Mouse (Mus musculus) stomach, embryonic 16.5 days (tissue): Measurements from ENCODE around the gene Kansl1. TPM values are rescaled to one million over a fixed set of nuclear protein-coding genes. Genes with fewer than 3 reads are reported as not detected.

ENCODE experiments used
- ATAC-seq: fragments of 200-750 bp; cut with Nextera tagmentation; 2 replicates; pipeline ENCODE4 v1.8.0; 2017; ENCODE audit warnings: moderate number of reproducible peaks, moderate TSS enrichment; ENCODE audit not compliant: insufficient read depth, low FRiP score
- H3K27ac ChIP-seq: fragments of 300-500 bp; sonication (generic); 2 replicates; pipeline ENCODE4 v1.5.1; 2014; ENCODE audit warnings: low read length
- H3K27me3 ChIP-seq: fragments of 300-500 bp; sonication (generic); 2 replicates; pipeline ENCODE4 v1.6.1; 2014; ENCODE audit warnings: low read length, control low read depth, mixed read lengths; ENCODE audit not compliant: control insufficient read depth, insufficient read depth
- H3K36me3 ChIP-seq: fragments of 300-500 bp; sonication (generic); 2 replicates; pipeline ENCODE4 v1.6.1; 2014; ENCODE audit warnings: low read length; ENCODE audit not compliant: control insufficient read depth, insufficient read depth
- H3K4me1 ChIP-seq: fragments of 300-500 bp; sonication (generic); 2 replicates; pipeline ENCODE4 v1.6.1; 2014; ENCODE audit warnings: low read length, control low read depth, mixed read lengths; ENCODE audit not compliant: control insufficient read depth, insufficient read depth
- H3K4me2 ChIP-seq: fragments of 300-500 bp; sonication (generic); 2 replicates; pipeline ENCODE4 v1.6.1; 2014; ENCODE audit warnings: low read depth, low read length, mixed read lengths
- H3K4me3 ChIP-seq: fragments of 300-500 bp; sonication (generic); replicated peaks from 2 replicates; pipeline ENCODE4 v1.5.1; 2014; ENCODE audit warnings: mild to moderate bottlenecking, low read length
- H3K9ac ChIP-seq: fragments of 300-500 bp; sonication (generic); 2 replicates; pipeline ENCODE4 v1.6.1; 2014; ENCODE audit warnings: low read length
- H3K9me3 ChIP-seq: fragments of 300-500 bp; sonication (generic); replicated peaks from 2 replicates; pipeline ENCODE4 v1.6.1; 2016; ENCODE audit warnings: low read length, control low read depth; ENCODE audit not compliant: control insufficient read depth
- WGBS: fragments of 180-500 bp; shearing (Covaris S2); extraction: QIAGEN DNeasy Blood & Tissue Kit; methylation state at CpG from one replicate; pipeline ENCODE4 v1.1.7; 2014; 5-methylcytosine and 5-hydroxymethylcytosine counted together
- polyA plus RNA-seq: library from polyadenylated mRNA; unstranded; fragments of >200 nt; fragmentation: Nextera tagmentation; extraction: Ambion mirVana; gene quantifications from 2 replicates; pipeline ENCODE4 v1.2.1, GENCODE M21; 2015

Kansl1 gene
- 17.3 and 18.9 TPM in 2 replicates for polyA plus RNA-seq

DNA sequence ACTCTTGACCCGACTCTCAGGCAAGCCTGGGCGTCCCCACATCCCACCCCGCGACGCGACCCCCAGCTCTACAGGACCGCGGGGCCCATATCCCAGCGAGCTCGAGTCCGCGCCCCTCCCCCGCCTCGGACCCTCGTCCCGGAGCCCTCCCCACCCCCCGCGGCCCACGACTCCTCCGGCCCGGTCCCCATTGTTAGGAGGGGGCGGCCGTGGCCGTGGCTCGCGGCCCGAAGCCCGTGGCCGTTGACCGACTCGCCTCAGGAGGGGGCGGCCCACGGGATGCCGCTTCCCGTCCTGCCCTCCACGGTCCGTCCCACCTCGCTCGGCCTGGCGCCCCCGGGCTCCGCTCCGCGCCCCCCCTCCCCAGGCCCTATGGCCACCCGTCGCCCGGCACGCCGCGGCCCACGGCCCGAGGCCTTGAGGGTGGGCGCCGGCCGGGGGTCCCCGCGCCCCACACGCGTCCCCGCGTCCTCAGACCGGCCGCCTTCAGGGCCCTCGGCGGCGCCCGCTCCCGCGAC is at the start of gene Kansl1:
Kansl1 (minus strand) TSS at position 111 of the 518 bp plus-strand sequence.
- Histone ChIP-seq H3K9ac (peak within 1 kb of the TSS; percentile 98), H3K4me3 (peak within 1 kb of the TSS; percentile 94), H3K9me3 (no peaks in the 10 kb centered on the region), H3K27me3 (no peaks in the 10 kb centered on the region), H3K4me2 (peak within 1 kb of the TSS; percentile 88), H3K36me3 (no peaks in the 10 kb centered on the region), H3K4me1 (peaks cover 7% of the 10 kb centered on the region), H3K27ac (peak within 1 kb of the TSS; percentile 56)
- ATAC-seq = peak; percentile 77
- under 1% methylated on average over 60 of the region's 69 CpGs for WGBS

DNA sequence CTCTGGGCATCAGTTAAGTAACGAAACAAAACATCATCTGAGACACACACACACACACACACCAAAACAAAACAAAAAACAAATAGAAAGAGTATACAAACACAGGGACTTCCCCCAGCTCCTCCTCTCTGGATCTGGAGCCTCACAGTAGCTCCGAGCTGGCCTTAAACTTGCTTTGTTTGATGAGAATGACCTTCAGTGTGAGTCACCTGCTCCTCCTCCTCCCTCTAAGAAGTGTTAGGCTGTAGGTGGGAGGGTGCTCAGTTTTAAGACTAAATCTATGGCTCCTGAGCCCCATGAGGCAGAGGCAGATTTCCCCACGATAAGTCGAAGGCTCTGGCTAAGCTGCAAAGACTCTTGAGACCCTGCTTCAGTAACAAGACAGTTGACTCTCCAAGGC is 43.8 kb upstream of the Kansl1 start:
- 82% methylated on average over 4 of the region's 4 CpGs for WGBS
- Histone ChIP-seq H3K27me3 (no peaks in the 10 kb centered on the region), H3K4me1 (no peaks in the 10 kb centered on the region), H3K4me3 (no peak overlapping the region), H3K36me3 (peaks cover 22% of the 10 kb centered on the region; the same call in 1 of the 2 replicates), H3K9me3 (no peaks in the 10 kb centered on the region), H3K27ac (no peak overlapping the region), H3K4me2 (no peak overlapping the region), H3K9ac (no peak overlapping the region)
- ATAC-seq = no peak

DNA sequence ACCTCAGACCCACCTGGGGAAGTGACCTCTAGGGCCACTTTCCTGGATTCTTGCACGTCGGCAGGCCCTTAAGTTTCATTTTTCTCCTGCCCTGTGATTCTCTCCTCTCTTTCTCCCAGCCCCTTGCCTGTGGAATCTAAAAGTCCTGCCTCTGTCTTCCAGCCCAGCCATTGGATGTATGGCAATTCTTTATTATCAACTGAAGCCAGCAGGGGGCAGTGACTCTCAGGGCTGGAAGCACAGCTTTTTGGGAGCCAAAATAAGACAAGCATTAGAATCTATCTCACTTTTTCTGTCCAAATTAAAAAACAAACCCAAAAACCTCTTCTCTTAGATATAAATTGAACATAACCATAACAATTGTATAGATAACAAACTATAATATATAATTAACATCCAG is 41.9 kb upstream of the Kansl1 start:
- H3K4me2 ChIP-seq = no peak overlapping the region
- H3K36me3 ChIP-seq = peaks cover 15% of the 10 kb centered on the region
- H3K27ac ChIP-seq = no peak overlapping the region
- H3K4me3 ChIP-seq = no peak overlapping the region
- H3K9me3 ChIP-seq = no peaks in the 10 kb centered on the region
- no peak overlapping the region for H3K9ac ChIP-seq
- H3K4me1 ChIP-seq = no peaks in the 10 kb centered on the region
- ATAC-seq = no peak
- 90% methylated on average over 2 of the region's 2 CpGs for WGBS
- H3K27me3 ChIP-seq = no peaks in the 10 kb centered on the region

DNA sequence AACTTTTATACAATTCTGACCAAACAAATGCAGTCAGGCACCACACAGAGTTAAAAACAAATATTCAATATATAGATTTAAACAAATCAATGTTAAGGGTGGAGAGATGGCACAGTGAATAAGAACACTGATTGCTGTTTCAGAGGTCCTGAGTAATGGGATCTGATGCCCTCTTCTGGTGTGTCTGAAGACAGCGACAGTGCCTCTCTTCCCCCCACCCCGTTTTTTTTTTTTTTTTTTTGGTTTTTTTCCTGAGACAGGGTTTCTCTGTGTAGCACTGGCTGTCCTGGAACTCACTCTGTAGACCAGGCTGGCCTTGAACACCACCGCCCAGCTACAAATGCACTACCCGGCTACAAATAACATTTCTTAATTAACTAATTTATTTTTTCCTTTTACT is 39.8 kb upstream of the Kansl1 start:
- Histone ChIP-seq H3K36me3 (peaks cover 20% of the 10 kb centered on the region; the same call in 1 of the 2 replicates), H3K4me2 (no peak overlapping the region), H3K4me1 (no peaks in the 10 kb centered on the region), H3K27ac (no peak overlapping the region), H3K27me3 (no peaks in the 10 kb centered on the region), H3K4me3 (no peak overlapping the region), H3K9me3 (no peaks in the 10 kb centered on the region), H3K9ac (no peak overlapping the region)
- ATAC-seq = no peak
- 90% methylated on average over 4 of the region's 4 CpGs for WGBS

DNA sequence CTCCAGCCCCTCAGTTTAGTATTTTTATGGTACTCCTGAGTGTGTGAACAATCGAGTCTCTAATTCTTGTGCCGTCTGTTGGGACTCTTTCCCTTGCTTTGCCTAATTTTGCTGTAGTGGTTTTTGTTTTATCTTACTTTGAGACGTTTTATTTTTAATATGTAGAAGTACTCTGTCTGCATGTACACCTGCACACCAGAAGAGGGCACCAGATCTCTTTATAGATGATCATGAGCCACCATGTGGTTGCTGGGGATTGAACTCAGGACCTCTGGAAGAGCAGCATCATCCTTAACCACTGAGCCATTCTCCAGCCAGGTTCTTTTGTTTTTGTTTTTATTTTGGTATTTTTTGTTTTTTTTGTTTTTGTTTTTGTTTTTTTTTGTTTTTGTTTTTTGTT is 19.6 kb upstream of the Kansl1 start:
- Histone ChIP-seq H3K36me3 (no peaks in the 10 kb centered on the region), H3K27me3 (no peaks in the 10 kb centered on the region), H3K4me3 (no peak overlapping the region), H3K9ac (no peak overlapping the region), H3K4me2 (no peak overlapping the region), H3K4me1 (no peaks in the 10 kb centered on the region), H3K9me3 (no peaks in the 10 kb centered on the region), H3K27ac (no peak overlapping the region)
- no peak for ATAC-seq
- 82% methylated on average over 3 of the region's 3 CpGs for WGBS

- Histone ChIP-seq H3K4me2 (no peak overlapping the region), H3K9me3 (no peaks in the 10 kb centered on the region), H3K4me1 (no peaks in the 10 kb centered on the region), H3K36me3 (no peaks in the 10 kb centered on the region), H3K4me3 (no peak overlapping the region), H3K27ac (no peak overlapping the region), H3K27me3 (no peaks in the 10 kb centered on the region), H3K9ac (no peak overlapping the region)
- 89% methylated on average over 8 of the region's 8 CpGs for WGBS
- no peak for ATAC-seq
These were observed 13.3 kb upstream of the Kansl1 start for GRCm38 (mm10) chr11:104481971-104482370.

DNA sequence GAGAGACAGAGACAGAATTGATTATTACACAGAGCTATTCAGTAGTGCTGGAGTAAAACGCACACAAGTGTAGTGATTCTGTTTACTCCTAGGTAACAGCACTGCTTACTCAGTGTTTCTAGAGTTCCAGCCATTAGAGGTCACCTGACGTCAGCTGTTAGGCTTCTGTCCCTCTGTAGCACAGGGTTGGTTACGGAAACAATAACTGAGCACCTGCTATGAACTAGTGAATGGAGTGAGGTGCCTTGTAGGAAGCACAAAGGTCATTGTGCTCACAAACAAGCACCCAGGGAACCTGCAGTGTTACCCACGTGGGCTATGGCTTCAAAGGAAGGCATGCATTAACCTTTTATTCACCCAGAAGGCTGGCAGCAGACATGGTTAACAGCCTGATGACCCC is 10.8 kb upstream of the Kansl1 start:
- no peak overlapping the region for H3K9ac ChIP-seq
- no peak overlapping the region for H3K27ac ChIP-seq
- no peak overlapping the region for H3K4me3 ChIP-seq
- no peaks in the 10 kb centered on the region for H3K36me3 ChIP-seq
- no peak overlapping the region for H3K4me2 ChIP-seq
- H3K27me3 ChIP-seq = no peaks in the 10 kb centered on the region
- no peaks in the 10 kb centered on the region for H3K4me1 ChIP-seq
- ATAC-seq = no peak
- H3K9me3 ChIP-seq = no peaks in the 10 kb centered on the region
- 59% methylated on average over 4 of the region's 4 CpGs for WGBS

DNA sequence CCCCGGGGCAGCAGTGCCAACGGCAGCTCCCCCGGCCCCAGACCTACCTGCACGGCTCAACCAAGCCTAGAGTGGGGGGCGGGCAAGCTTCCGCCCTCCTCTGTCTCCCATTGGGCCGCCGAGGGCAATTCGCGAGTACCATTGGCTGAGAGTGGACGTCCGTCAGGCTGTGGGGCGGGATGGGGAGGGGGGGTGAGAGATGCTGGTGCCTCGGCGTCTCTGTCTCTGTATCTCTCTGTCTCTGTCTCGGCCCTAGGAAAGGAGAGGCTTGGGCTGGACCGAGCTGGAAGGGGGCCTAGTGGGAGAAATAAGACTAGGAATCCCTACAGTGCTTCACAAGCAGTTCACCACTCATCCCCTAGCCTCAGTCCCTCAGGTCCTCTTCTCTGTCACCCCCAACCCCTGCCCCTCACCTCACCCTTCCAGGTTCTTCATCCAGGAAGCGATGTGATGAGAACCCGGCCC is 742 bp upstream of the Kansl1 start:
- no peaks in the 10 kb centered on the region for H3K9me3 ChIP-seq
- no peaks in the 10 kb centered on the region for H3K27me3 ChIP-seq
- H3K9ac ChIP-seq = peak overlapping the region; percentile 98
- peak overlapping the region; percentile 88 for H3K4me2 ChIP-seq
- peak overlapping the region; percentile 94 for H3K4me3 ChIP-seq
- WGBS = under 1% methylated on average over 19 of the region's 19 CpGs
- H3K27ac ChIP-seq = peak overlapping the region; percentile 56
- peaks cover 7% of the 10 kb centered on the region for H3K4me1 ChIP-seq
- H3K36me3 ChIP-seq = no peaks in the 10 kb centered on the region
- peak; percentile 100 for ATAC-seq

DNA sequence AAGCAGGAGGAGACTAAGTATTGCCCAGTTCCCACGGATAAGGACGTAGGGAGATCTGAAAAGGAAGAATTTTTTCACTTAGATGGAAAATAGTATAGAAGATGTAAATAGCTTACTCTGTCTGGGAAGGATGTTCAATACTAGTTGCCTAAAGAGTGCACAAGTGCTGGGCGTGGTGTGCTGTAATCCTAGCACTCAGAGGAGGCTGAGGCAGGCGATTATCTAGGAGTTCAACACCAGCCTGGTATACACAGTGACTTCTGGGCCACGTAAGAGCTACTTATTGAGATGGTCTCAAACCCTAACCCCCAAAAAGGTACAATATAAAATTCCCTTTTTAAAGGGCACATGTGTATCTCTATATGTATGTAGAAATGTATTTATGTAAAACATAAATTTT is 963 bp downstream of the Kansl1 start:
- ATAC-seq = no peak
- Histone ChIP-seq H3K9ac (no peak overlapping the region), H3K4me2 (no peak overlapping the region), H3K27me3 (no peaks in the 10 kb centered on the region), H3K27ac (no peak overlapping the region), H3K36me3 (no peaks in the 10 kb centered on the region), H3K9me3 (no peaks in the 10 kb centered on the region), H3K4me3 (no peak overlapping the region), H3K4me1 (peaks cover 7% of the 10 kb centered on the region)
- 78% methylated on average over 5 of the region's 5 CpGs for WGBS
